Mouse (Mus musculus) B cell, adult 67 days (primary cell): ENCODE results near the gene Nfam1. TPM values are rescaled to one million over a fixed set of nuclear protein-coding genes. Genes with fewer than 3 reads are reported as not detected.

ENCODE experiments used
- total RNA-seq, 2 experiments: library from RNA; stranded (reverse); gene quantifications; 4 replicates each; pipeline ENCODE4 v1.2.4; 2023

Gene Nfam1
- total RNA-seq = 10 to 100 TPM; 35.7 to 41.6 TPM

GRCm38 (mm10) chr15:83032981-83033541, at the start of gene Nfam1:
Nfam1 (minus strand) TSS chr15:83033306.

DNA sequence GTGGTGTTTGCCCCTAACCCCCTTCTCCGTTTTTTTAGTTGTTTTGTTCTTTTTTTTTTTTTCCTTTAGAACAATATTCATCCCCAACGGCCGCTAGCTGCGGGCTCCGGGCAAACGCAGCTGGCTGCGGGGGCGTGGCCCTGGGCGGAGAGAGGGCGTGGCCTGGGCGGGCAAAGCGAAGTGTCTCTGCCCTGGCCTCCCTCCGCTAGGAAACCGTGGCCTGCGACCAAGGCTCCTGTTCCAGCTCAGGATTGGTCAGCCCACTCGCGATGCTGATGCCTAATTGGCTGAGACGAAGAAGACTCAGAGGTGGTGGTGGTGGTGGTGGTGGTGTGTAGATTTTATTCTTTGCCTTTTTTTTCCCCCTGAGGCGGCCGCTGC, 45.4 kb downstream of the Nfam1 start, which contains the start of gene Tcf20:
Tcf20 (minus strand) TSS at position 141 of the 381 bp plus-strand sequence.

Other genes with a start within 250 kb of the Nfam1 start
- gene Cyp2d26, start 239.0 kb downstream of the Nfam1 start, total RNA-seq = 1 to 10 TPM in 1 of 2 experiments, under 1 TPM in 1; 0.41 to 2.0 TPM
- 100 to 1,000 TPM; 142 to 146 TPM for gene Tcf20, start 45.4 kb downstream of the Nfam1 start, total RNA-seq
- 10 to 100 TPM; 23.2 to 25.5 TPM for gene Serhl, start 56.2 kb upstream of the Nfam1 start, total RNA-seq
- 10 to 100 TPM; 85.0 to 87.1 TPM for gene Rrp7a, start 89.5 kb upstream of the Nfam1 start, total RNA-seq
- 100 to 1,000 TPM; 166 to 180 TPM for gene Poldip3, start 116.1 kb upstream of the Nfam1 start, total RNA-seq
- 10 to 100 TPM; 68.4 to 73.1 TPM for gene Cyb5r3, start 139.3 kb upstream of the Nfam1 start, total RNA-seq
- under 1 TPM in 1 of 2 experiments, not detected in 1; 0.44 TPM for gene A4galt, start 218.5 kb upstream of the Nfam1 start, total RNA-seq